Mouse (Mus musculus): Measurements from ENCODE around the gene Camta1. TPM values are rescaled to one million over a fixed set of nuclear protein-coding genes. Genes with fewer than 3 reads are reported as not detected.

The Camta1 gene
- polyA plus RNA-seq, 1 experiment, result 26.3 TPM

GRCm38 (mm10) chr4:150901651-150902050 is 960.0 kb downstream of the Camta1 start:
- peak; percentile 85 for TF ChIP-seq CTCF (IDR thresholded peaks at IDR 0.05; ENCODE audit: low read depth, low read length)
- no peak for TF ChIP-seq POLR2A (IDR thresholded peaks at IDR 0.05; ENCODE audit: borderline replicate concordance, low read depth, low read length)
- H3K4me1 ChIP-seq (ENCODE audit: control insufficient read depth, insufficient read depth, low read length), result no peaks in the 10 kb centered on the region
- no peak overlapping the region for H3K27ac ChIP-seq (ENCODE audit: insufficient read depth, low read depth, low read length)
- H3K4me3 ChIP-seq (ENCODE audit: insufficient read depth, low read length), result no peak overlapping the region

DNA sequence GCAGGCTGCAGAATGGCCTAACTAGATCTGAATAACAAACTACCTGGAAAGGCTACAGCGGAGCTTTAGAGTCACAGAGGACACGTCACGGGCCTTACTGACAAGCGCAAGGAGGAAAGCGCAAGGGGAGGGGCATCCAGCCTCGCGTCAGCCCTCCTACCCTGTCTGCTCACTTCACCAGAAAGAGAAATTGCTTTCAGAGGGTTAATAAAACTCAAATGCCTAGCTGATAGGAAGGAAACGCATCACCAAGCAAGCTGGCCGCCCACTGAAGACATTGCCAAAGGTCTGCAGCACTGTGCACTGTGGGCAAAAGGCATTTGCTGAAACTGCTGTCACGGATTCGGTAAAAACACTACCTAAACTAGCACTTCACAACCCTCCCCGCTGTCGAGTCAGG is 961.2 kb downstream of the Camta1 start:
- TF ChIP-seq CTCF (IDR thresholded peaks at IDR 0.05; ENCODE audit: low read depth, low read length) (no peak), POLR2A (IDR thresholded peaks at IDR 0.05; ENCODE audit: borderline replicate concordance, low read depth, low read length) (no peak)
- no peak overlapping the region for H3K4me3 ChIP-seq (ENCODE audit: insufficient read depth, low read length)

GRCm38 (mm10) chr4:150898716-150899365 is 962.8 kb downstream of the Camta1 start:
- peak; percentile 67 for TF ChIP-seq CTCF (IDR thresholded peaks at IDR 0.05; ENCODE audit: low read depth, low read length)
- no peak for TF ChIP-seq POLR2A (IDR thresholded peaks at IDR 0.05; ENCODE audit: borderline replicate concordance, low read depth, low read length)
- no peaks in the 10 kb centered on the region for H3K4me1 ChIP-seq (ENCODE audit: control insufficient read depth, insufficient read depth, low read length)
- no peak overlapping the region for H3K4me3 ChIP-seq (ENCODE audit: insufficient read depth, low read length)
- H3K27ac ChIP-seq (ENCODE audit: insufficient read depth, low read depth, low read length), result no peak overlapping the region

More for the DNA sequence above, 961.2 kb downstream of the Camta1 start:
- H3K4me1 ChIP-seq (ENCODE audit: control insufficient read depth, insufficient read depth, low read length), result no peaks in the 10 kb centered on the region
- H3K27ac ChIP-seq (ENCODE audit: insufficient read depth, low read depth, low read length), result no peak overlapping the region

GRCm38 (mm10) chr4:150896896-150897624 is 964.6 kb downstream of the Camta1 start:
- no peaks in the 10 kb centered on the region for H3K4me1 ChIP-seq (ENCODE audit: control insufficient read depth, insufficient read depth, low read length)
- no peak overlapping the region for H3K27ac ChIP-seq (ENCODE audit: insufficient read depth, low read depth, low read length)
- TF ChIP-seq CTCF (IDR thresholded peaks at IDR 0.05; ENCODE audit: low read depth, low read length) (no peak), POLR2A (IDR thresholded peaks at IDR 0.05; ENCODE audit: borderline replicate concordance, low read depth, low read length) (no peak)
- no peak overlapping the region for H3K4me3 ChIP-seq (ENCODE audit: insufficient read depth, low read length)

DNA sequence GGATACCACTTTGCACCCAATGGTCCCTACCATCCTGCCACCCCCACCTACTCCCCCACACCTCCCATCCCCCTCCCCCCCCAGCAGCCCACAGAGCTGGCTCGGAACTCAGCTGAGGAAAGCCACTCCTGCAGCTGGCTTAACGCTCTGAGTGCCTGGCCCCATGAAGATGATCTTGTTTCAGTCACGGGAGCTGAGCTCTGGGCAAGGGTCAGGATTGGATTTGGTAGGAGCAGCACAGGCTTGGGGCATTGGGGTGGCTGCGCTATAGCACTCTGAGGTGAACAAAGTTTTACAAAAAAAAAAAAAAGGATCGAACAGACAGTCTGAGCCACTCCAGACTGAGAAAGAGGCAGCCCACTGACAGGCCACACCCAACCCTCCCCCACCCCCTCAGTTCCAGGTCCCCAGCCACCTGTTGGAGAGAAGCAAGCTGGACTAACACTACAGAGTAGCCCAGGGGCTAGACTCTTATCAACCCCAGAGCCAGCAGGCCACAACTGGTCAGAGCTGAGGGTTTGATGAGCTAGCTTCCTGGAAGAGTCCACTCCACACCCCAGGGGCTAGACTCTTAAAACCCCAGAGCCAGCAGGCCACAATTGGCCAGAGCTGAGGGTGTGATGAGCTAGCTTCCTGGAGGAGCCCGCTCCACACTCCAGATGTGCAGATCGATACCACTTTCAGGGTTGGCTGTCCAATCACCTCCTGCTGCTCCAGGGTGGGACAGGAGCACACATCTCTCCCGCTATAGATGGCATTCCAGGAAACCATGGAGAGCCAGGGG is 966.8 kb downstream of the Camta1 start:
- H3K4me1 ChIP-seq (ENCODE audit: control insufficient read depth, insufficient read depth, low read length), result peaks cover 8% of the 10 kb centered on the region
- H3K4me3 ChIP-seq (ENCODE audit: insufficient read depth, low read length), result no peak overlapping the region
- TF ChIP-seq POLR2A (IDR thresholded peaks at IDR 0.05; ENCODE audit: borderline replicate concordance, low read depth, low read length) (no peak), CTCF (IDR thresholded peaks at IDR 0.05; ENCODE audit: low read depth, low read length) (no peak)
- H3K27ac ChIP-seq (ENCODE audit: insufficient read depth, low read depth, low read length), result no peak overlapping the region

GRCm38 (mm10) chr4:150891308-150891707 is 970.4 kb downstream of the Camta1 start:
- no peak for TF ChIP-seq CTCF (IDR thresholded peaks at IDR 0.05; ENCODE audit: low read depth, low read length)
- TF ChIP-seq POLR2A (IDR thresholded peaks at IDR 0.05; ENCODE audit: borderline replicate concordance, low read depth, low read length), result no peak
- Histone ChIP-seq H3K4me1 (ENCODE audit: control insufficient read depth, insufficient read depth, low read length) (peaks cover 8% of the 10 kb centered on the region), H3K27ac (ENCODE audit: insufficient read depth, low read depth, low read length) (no peak overlapping the region), H3K4me3 (ENCODE audit: insufficient read depth, low read length) (no peak overlapping the region)

DNA sequence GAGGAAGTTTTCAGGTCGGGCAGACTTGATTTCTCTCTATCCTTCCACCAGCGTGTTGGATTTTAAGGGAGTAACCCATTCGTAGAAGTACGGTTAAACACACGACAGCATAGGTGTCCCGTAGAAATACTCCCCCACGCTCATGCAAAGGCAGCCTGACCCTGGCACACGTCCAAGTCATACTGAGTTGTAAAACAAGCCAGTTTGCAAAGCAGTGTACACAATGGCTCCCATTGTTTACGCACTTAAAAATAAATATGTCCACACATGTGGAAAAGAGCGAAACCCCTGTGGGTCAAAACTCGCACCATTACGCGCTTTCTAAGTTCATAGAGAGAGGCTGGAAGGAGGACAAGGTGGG is 971.7 kb downstream of the Camta1 start:
- Histone ChIP-seq H3K4me1 (ENCODE audit: control insufficient read depth, insufficient read depth, low read length) (peaks cover 8% of the 10 kb centered on the region), H3K27ac (ENCODE audit: insufficient read depth, low read depth, low read length) (no peak overlapping the region), H3K4me3 (ENCODE audit: insufficient read depth, low read length) (no peak overlapping the region)
- TF ChIP-seq POLR2A (IDR thresholded peaks at IDR 0.05; ENCODE audit: borderline replicate concordance, low read depth, low read length) (no peak), CTCF (IDR thresholded peaks at IDR 0.05; ENCODE audit: low read depth, low read length) (no peak)

- H3K4me3 ChIP-seq (ENCODE audit: insufficient read depth, low read length), result no peak overlapping the region
- no peak for TF ChIP-seq CTCF (IDR thresholded peaks at IDR 0.05; ENCODE audit: low read depth, low read length)
- no peak for TF ChIP-seq POLR2A (IDR thresholded peaks at IDR 0.05; ENCODE audit: borderline replicate concordance, low read depth, low read length)
- H3K4me1 ChIP-seq (ENCODE audit: control insufficient read depth, insufficient read depth, low read length), result peaks cover 8% of the 10 kb centered on the region
- no peak overlapping the region for H3K27ac ChIP-seq (ENCODE audit: insufficient read depth, low read depth, low read length)
These were observed 972.3 kb downstream of the Camta1 start for GRCm38 (mm10) chr4:150889273-150889954.

- Histone ChIP-seq H3K4me3 (ENCODE audit: insufficient read depth, low read length) (no peak overlapping the region), H3K27ac (ENCODE audit: insufficient read depth, low read depth, low read length) (no peak overlapping the region), H3K4me1 (ENCODE audit: control insufficient read depth, insufficient read depth, low read length) (peaks cover 8% of the 10 kb centered on the region)
- TF ChIP-seq POLR2A (IDR thresholded peaks at IDR 0.05; ENCODE audit: borderline replicate concordance, low read depth, low read length) (no peak), CTCF (IDR thresholded peaks at IDR 0.05; ENCODE audit: low read depth, low read length) (no peak)
These were observed 973.2 kb downstream of the Camta1 start for GRCm38 (mm10) chr4:150888492-150888891.

All from bone marrow macrophage, adult 2 months (primary cell).